Mouse (Mus musculus) C2C12 (cell line): Measurements from ENCODE around the gene Acad10. TPM values are rescaled to one million over a fixed set of nuclear protein-coding genes. Genes with fewer than 3 reads are reported as not detected.
"Not testable (repeated sequence)": the region's sequence is repeated elsewhere in the genome, so short reads cannot be mapped to it uniquely, and the experiment has no call there.

ENCODE experiments used
- H3K27me3 ChIP-seq: one replicate; pipeline ENCODE4 v1.6.1; 2011; ENCODE audit not compliant: control insufficient read depth, insufficient read depth, insufficient read length
- H3K36me3 ChIP-seq: one replicate; pipeline ENCODE4 v1.6.1; 2011; ENCODE audit not compliant: control insufficient read depth, insufficient read depth
- H3K4me3 ChIP-seq: one replicate; pipeline ENCODE4 v1.5.1; 2011; ENCODE audit warnings: mild to moderate bottlenecking, control low read depth; ENCODE audit not compliant: poor library complexity, insufficient read depth, severe bottlenecking
- H3K79me2 ChIP-seq: one replicate; pipeline ENCODE4 v1.6.1; 2011; ENCODE audit not compliant: control insufficient read depth, insufficient read depth
- H3K79me3 ChIP-seq: one replicate; pipeline ENCODE4 v1.6.1; 2011; ENCODE audit warnings: low read depth, control low read depth
- H3ac ChIP-seq: one replicate; pipeline ENCODE3; 2011; ENCODE audit warnings: low read depth; ENCODE audit not compliant: control insufficient read depth, insufficient read length
- CEBPB ChIP-seq: IDR thresholded peaks from one replicate; pipeline ENCODE4 v1.6.1; 2011; ENCODE audit warnings: low read depth, mild to moderate bottlenecking, control low read depth, moderate library complexity
- CTCF ChIP-seq: IDR thresholded peaks from one replicate; pipeline ENCODE4 v1.5.1; 2011; ENCODE audit not compliant: control insufficient read depth, insufficient read depth, insufficient read length
- FOSL1 ChIP-seq: IDR thresholded peaks from one replicate; pipeline ENCODE4 v1.8.0; 2011; ENCODE audit warnings: mild to moderate bottlenecking, low read length; ENCODE audit not compliant: poor library complexity, insufficient read depth, severe bottlenecking
- MAX ChIP-seq: IDR thresholded peaks from one replicate; pipeline ENCODE4 v1.6.1; 2011; ENCODE audit warnings: mild to moderate bottlenecking, control low read depth
- MYOD1 ChIP-seq: IDR thresholded peaks from one replicate; pipeline ENCODE4 v1.6.1; 2011; ENCODE audit warnings: low read depth; ENCODE audit not compliant: control insufficient read depth, insufficient read length
- MYOG ChIP-seq: IDR thresholded peaks from one replicate; pipeline ENCODE4 v1.6.1; 2011; ENCODE audit not compliant: control insufficient read depth, insufficient read length; ENCODE audit errors: extremely low read depth
- USF1 ChIP-seq: IDR thresholded peaks from one replicate; pipeline ENCODE4 v1.6.1; 2011; ENCODE audit warnings: low read depth, mild to moderate bottlenecking, control low read depth, moderate library complexity
- polyA plus RNA-seq: library from polyadenylated mRNA; unstranded; fragments of >200 nt; fragmentation: generic; extraction: Trizol; gene quantifications from one replicate; pipeline ENCODE4 v1.2.1, GENCODE M21; 2012; ENCODE audit warnings: missing spikeins

Acad10 gene
- polyA plus RNA-seq, 1 experiment = 1.8 TPM

DNA sequence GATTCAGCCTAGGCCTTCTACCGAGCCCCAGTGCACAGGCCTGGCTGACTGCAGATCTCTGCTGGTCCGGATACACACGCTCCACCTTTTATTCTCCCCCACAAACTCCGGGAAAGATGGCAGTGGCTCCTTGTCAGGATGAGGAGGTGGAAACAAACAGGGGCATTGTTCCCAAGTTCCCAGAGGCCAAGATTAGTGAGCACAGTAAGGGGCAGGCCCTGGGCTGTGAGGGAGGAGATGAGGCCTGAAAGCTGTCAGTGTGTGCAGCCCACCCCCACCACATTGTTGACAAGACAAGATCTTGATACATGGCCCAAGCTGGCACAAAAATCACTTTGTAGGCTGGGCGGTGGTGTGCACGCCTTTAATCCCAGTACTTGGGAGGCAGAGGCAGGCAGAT, 36.4 kb upstream of the Acad10 start:
- Histone ChIP-seq H3K27me3 (no peaks in the 10 kb centered on the region), H3ac (no peak overlapping the region), H3K4me3 (no peak overlapping the region), H3K79me3 (no peaks in the 10 kb centered on the region), H3K36me3 (no peaks in the 10 kb centered on the region), H3K79me2 (no peaks in the 10 kb centered on the region)
- TF ChIP-seq FOSL1 (no peak), MYOG (no peak), CEBPB (no peak), CTCF (no peak), USF1 (no peak), MAX (no peak), MYOD1 (no peak)

DNA sequence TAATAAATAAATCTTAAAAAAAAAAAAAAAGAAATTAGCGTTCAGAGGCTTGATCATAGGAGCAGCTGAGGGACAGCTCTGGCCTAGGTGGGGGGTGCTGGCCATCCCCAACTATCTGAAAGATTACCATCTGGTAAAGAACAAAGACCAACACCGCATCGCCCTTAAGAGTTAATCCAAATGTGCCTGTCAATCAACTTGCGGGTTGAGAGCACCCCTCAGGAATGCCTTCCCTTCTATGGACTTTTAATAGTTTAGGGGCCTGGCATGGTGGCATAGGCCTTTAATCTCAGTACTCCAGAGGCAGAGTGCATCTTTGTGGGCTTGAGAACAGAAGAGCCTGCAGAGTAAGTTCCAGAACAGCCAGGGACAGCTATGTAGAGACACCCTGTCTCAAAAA, 32.6 kb upstream of the Acad10 start:
- Histone ChIP-seq H3K4me3 (no peak overlapping the region), H3K79me2 (no peaks in the 10 kb centered on the region), H3K79me3 (no peaks in the 10 kb centered on the region), H3K36me3 (no peaks in the 10 kb centered on the region), H3ac (no peak overlapping the region), H3K27me3 (no peaks in the 10 kb centered on the region)
- peak; percentile 96 for TF ChIP-seq MYOD1
- no peak for TF ChIP-seq USF1

DNA sequence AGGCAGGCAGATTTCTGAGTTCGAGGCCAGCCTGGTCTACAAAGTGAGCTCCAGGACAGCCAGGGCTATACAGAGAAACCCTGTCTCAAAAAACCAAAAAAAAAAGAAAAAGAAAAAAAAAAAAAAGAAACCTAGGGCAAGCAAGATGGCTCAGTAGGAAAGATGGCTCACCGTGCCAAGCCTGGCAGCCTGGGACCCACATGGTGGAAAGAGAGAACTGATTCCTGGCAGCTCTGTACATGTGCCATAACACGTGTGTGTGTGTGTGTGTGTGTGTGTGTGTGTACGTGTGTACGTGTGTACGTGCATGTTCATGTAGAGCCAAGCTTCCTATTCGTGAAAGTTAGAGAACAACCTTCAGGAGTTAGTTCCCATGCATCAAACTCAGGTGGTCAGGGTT, 31.1 kb upstream of the Acad10 start:
- not testable (repeated sequence) for H3K4me3 ChIP-seq, H3K79me2 ChIP-seq, H3K27me3 ChIP-seq, H3ac ChIP-seq, H3K79me3 ChIP-seq
- H3K36me3 ChIP-seq = peaks cover 11% of the 10 kb centered on the region

DNA sequence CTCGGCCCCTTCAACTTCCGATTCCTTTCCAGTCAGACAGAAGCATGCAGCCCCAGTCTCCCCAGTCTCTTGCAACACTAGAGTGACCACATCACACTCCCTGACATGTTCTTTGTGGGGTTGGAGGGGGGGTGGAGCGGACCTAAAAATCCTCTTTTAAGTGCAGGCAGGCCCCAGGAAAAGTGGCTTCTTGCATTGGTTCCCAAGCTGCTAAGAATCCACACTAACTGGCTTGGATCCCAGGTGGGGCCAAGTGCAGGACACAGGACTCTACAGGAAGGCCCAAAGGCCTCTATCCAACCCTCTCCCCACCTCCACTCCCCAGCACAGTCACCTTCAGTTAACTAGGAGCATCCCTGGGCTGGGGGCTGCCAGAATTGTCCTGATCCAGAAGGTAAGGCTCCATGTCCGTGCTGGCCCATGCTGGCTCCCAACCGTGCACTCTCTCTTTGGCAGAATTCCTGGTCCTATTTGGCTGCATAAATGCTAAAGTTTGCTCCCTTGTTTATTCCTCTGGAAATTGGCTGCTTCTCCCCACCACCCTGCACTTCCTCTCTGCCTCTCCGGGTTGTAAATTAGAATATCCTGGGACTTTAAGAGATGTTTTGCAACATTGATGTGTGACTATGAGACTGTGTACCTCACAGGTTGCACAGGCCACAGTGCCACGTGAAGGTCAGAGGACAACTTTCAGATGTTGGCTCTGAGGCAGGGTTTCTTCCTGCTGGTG, 30.3 kb upstream of the Acad10 start:
- Histone ChIP-seq H3K79me2 (no peaks in the 10 kb centered on the region), H3K36me3 (peaks cover 17% of the 10 kb centered on the region), H3K27me3 (no peaks in the 10 kb centered on the region), H3K79me3 (no peaks in the 10 kb centered on the region), H3K4me3 (no peak overlapping the region), H3ac (no peak overlapping the region)
- TF ChIP-seq CTCF (no peak), MYOG (no peak), MAX (no peak), FOSL1 (no peak), CEBPB (no peak), USF1 (no peak), MYOD1 (no peak)

DNA sequence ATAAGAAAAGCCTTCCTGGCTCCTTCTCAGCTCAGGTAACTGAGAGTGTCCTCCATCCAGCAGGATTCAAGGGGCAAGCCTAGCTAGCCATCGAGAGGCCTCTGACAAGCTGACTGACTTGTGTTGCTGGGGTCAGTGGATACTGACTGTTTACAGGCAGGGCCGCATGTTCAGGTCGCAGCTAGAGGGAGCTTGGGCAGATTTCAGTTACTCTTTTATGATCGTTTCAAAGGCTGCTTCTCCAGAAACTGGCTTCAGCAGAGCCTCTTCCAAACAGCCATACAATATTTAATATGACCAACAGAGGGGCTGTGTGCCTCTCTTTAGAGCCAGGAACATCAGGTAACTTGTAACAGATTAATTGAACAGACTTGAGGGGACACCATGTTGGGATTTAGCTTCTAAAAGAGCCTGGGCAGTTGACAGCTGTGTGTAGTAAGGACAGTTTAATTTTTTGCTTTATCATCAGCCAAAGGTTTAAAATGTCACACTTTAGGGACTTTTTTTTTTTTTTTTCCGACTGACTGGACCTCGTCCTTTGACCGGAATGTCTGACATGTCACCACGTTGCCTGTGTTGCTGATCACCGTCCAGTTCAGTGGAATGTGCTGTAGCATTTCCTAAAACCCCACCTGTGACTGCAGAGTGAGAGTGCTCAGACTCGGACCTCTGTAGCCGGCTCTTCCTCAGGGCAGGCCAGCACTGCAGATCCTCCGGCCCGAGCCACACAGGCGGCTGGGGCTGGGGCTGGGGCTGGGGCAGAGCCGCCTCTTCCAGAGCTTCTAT, 26.0 kb upstream of the Acad10 start:
- Histone ChIP-seq H3K79me2 (no peaks in the 10 kb centered on the region), H3K79me3 (no peaks in the 10 kb centered on the region), H3ac (peak overlapping the region; percentile 46), H3K27me3 (no peaks in the 10 kb centered on the region), H3K36me3 (peaks cover 42% of the 10 kb centered on the region), H3K4me3 (no peak overlapping the region)
- TF ChIP-seq MAX (no peak), CTCF (peak; percentile 14)

DNA sequence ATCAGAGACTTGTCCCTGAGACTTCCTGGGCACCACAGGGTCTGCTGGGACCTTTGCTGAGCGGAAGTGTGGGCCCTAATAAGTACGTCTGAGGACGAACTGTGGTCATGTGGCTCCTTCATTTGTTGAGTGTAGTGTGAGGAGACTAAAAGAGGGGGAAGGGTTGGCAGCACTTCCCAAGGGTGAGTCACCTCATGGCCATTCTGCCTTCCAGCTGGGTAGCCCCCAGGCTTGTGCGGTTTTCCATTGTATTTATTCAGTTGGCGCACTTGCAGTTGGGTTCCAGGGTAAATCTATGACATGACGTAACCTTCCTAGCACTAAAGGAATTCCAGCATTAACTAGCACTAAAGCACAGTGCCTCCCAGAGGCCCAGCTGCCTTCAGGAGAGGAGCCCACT, 25.2 kb upstream of the Acad10 start:
- Histone ChIP-seq H3K4me3 (no peak overlapping the region), H3ac (no peak overlapping the region), H3K79me3 (no peaks in the 10 kb centered on the region), H3K36me3 (peaks cover 46% of the 10 kb centered on the region), H3K27me3 (no peaks in the 10 kb centered on the region), H3K79me2 (no peaks in the 10 kb centered on the region)
- TF ChIP-seq MAX (no peak), MYOD1 (peak; percentile 99), CTCF (peak; percentile 18), FOSL1 (peak; percentile 71), MYOG (no peak), CEBPB (no peak), USF1 (peak; percentile 81)
